Mouse (Mus musculus): ENCODE results near the gene Gm28047. TPM values are rescaled to one million over a fixed set of nuclear protein-coding genes. Genes with fewer than 3 reads are reported as not detected.

The Gm28047 gene
- total RNA-seq, 2 experiments from 2014 or later: not detected

- intact Hi-C loops (cut with DNase I): no loop called here
- DNase-seq (ENCODE audit: low spot score): no peak
Measured at GRCm38 (mm10) chr15:102505073-102505769, 119.6 kb downstream of the Gm28047 start.

GRCm38 (mm10) chr15:102503924-102504782 is 120.7 kb downstream of the Gm28047 start:
- intact Hi-C loops (cut with DNase I): no loop called here
- DNase-seq (ENCODE audit: low spot score): no peak

DNA sequence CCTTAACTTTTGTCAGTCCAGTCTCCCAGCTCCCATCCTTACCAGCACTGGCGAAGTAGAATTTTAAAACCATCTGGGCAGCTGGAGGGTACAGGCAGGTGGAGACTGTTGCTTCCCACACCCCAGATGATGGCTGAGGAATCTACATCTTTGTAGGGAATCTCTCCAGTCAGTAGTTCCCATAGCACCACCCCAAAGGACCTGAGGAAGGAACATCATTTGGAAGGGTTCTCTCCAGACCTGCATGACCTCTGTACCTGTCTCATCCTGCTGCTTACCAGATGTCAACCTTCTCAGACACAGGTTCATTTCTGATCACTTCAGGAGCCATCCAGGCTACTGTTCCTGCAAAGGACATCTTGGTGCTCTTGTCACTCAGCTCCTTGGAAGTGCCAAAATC is 121.4 kb downstream of the Gm28047 start, which contains the start of gene Gm10337:
Gene Gm10337, plus strand, starts transcription at position 276 of the 400 bp plus-strand sequence.
- intact Hi-C loops (cut with DNase I): no loop called here
- no peak for DNase-seq (ENCODE audit: low spot score)

DNA sequence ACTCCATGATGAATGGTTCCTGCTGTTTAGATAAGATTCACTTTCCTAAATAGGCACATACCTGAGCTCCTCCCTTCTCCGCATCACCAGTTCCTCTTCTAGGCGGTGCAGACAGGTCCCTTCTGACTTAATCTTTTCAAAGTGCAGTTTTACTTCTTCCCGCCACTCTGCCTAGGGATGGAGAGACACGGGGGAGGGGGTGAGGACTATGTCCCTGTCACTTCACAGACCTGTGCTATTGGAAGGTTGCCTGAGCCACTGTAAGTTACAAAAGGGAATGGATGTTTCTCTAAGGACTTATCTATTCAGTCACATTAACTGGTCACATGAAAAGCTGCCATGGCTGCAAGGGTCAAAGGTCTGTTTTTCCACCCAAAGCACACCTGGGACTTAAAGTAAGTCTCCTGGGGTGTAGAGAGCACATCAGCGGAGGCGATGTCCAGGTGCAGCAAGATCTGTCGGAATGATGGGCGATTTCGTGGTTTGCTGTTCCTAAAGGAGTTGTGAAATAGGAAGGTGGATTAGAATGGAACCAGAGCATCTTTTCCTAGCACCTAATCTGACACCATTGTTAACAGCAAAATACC is 122.5 kb downstream of the Gm28047 start:
- no peak for DNase-seq (ENCODE audit: low spot score)
- intact Hi-C loops (cut with DNase I): no loop called here

- DNase-seq (ENCODE audit: low spot score): no peak
- intact Hi-C loops (cut with DNase I): no loop called here
Measured at GRCm38 (mm10) chr15:102501084-102501814, 123.6 kb downstream of the Gm28047 start.

DNA sequence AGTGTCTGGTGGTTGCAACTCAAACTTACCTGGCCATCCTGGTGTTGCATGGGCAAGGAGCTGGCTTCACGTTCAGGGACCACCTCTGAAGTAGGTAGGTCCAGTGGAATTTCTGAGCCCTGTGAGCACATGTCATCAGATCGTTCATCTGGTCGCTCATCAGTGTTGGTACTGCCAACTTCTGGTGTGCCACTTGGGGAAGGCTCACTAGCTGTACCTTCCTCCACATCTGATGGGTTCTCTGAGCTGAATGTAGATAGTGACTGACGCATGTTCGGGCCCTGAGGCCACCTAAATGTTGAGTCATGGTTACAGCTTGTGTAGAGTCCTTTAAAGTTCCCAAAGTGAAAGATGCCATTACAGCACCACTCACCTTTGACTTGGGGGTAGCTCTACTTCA is 124.4 kb downstream of the Gm28047 start:
- intact Hi-C loops (cut with DNase I): no loop called here
- no peak for DNase-seq (ENCODE audit: low spot score)

GRCm38 (mm10) chr15:102499851-102500250 is 125.0 kb downstream of the Gm28047 start:
- intact Hi-C loops (cut with DNase I): no loop called here
- no peak for DNase-seq (ENCODE audit: low spot score)

DNA sequence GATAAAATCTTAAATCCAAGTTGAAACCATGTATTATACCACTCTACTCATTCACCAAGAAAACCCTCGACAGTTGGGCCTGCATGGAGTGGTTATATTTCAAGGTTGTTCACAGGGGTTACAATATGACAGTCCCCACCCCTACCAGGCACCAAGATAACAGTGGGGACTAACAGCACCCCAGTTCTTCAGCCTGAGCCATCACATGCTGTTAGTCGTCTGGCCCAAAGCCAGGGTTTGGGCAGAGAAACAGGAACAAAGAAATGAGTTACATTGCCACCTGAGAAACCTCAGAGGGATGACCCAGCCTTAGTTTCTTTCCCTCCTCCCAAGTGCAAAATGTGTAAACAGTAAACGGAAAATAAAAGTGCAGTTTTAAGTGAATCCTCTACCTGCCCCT is 125.5 kb downstream of the Gm28047 start:
- intact Hi-C loops (cut with DNase I): no loop called here
- no peak for DNase-seq (ENCODE audit: low spot score)

- intact Hi-C loops (cut with DNase I): no loop called here
- DNase-seq (ENCODE audit: low spot score): no peak
Measured at GRCm38 (mm10) chr15:102498322-102498721, 126.5 kb downstream of the Gm28047 start.

GRCm38 (mm10) chr15:102487664-102488063 is 137.2 kb downstream of the Gm28047 start:
- intact Hi-C loops (cut with DNase I): no loop called here
- no peak for DNase-seq (ENCODE audit: low spot score)

- intact Hi-C loops (cut with DNase I): loop anchor here (1.0 kb wide), 1 partner anchor 13 kb away; no protein-coding TSS in a partner anchor
- DNase-seq (ENCODE audit: low spot score): no peak
Measured at GRCm38 (mm10) chr15:102485853-102486252, 139.0 kb downstream of the Gm28047 start.

- intact Hi-C loops (cut with DNase I): no loop called here
Measured at GRCm38 (mm10) chr15:102483136-102483535, 141.7 kb downstream of the Gm28047 start.

GRCm38 (mm10) chr15:102474520-102474919 is 150.3 kb downstream of the Gm28047 start:
- intact Hi-C loops (cut with DNase I): no loop called here
- DNase-seq (ENCODE audit: low spot score): no peak

More at GRCm38 (mm10) chr15:102483136-102483535, 141.7 kb downstream of the Gm28047 start:
- no peak for DNase-seq (ENCODE audit: low spot score)

Small RNA genes within 50 kb of the gene (microRNA-seq; reads per million reads assigned to microRNA genes)
- not detected for gene Mir688

Other genes with a start within 250 kb of the Gm28047 start
- 10 to 100 TPM; 42.7 to 44.4 TPM for gene Sp1, start 218.9 kb downstream of the Gm28047 start, total RNA-seq (2021)
- under 1 TPM; 0.68 to 0.84 TPM for gene Amhr2, start 179.7 kb downstream of the Gm28047 start, total RNA-seq (2021)
- gene Prr13, start 166.0 kb downstream of the Gm28047 start, total RNA-seq (2021): 10 to 100 TPM; 20.6 to 21.0 TPM
- gene Pcbp2, start 154.5 kb downstream of the Gm28047 start, total RNA-seq (2021): 100 to 1,000 TPM; 458 to 504 TPM
- not detected for gene Gm10337, start 121.3 kb downstream of the Gm28047 start, total RNA-seq (2021)
- 1 to 10 TPM; 3.2 to 4.5 TPM for gene Map3k12, start 108.0 kb downstream of the Gm28047 start, total RNA-seq (2021)
- gene Tarbp2, start 106.9 kb downstream of the Gm28047 start, total RNA-seq (2021): 10 to 100 TPM; 46.6 to 47.6 TPM
- 1 to 10 TPM; 2.5 to 2.8 TPM for gene Npff, start 100.1 kb downstream of the Gm28047 start, total RNA-seq (2021)
- 10 to 100 TPM; 45.9 to 56.2 TPM for gene Atf7, start 397 bp upstream of the Gm28047 start, total RNA-seq (2021)
- 10 to 100 TPM; 38.9 to 50.4 TPM for gene Atp5g2, start 47.3 kb upstream of the Gm28047 start, total RNA-seq (2021)
- 100 to 1,000 TPM in 1 of 2 experiments, 10 to 100 TPM in 1; 93.5 to 106 TPM for gene Calcoco1, start 97.1 kb upstream of the Gm28047 start, total RNA-seq (2021)

All from heart, postnatal 25 days (tissue).